Mouse (Mus musculus): ENCODE results near the gene Slc35g3. TPM values are rescaled to one million over a fixed set of nuclear protein-coding genes. Genes with fewer than 3 reads are reported as not detected.
A peak's percentile ranks its signal among the peaks of the same experiment; 100 is the strongest.

The Slc35g3 gene
- polyA plus RNA-seq, 1 experiment, result 0.08 TPM

- no peaks in the 10 kb centered on the region for H3K36me3 ChIP-seq (ENCODE audit: control insufficient read depth, insufficient read depth)
- H3K27me3 ChIP-seq (ENCODE audit: control insufficient read depth, insufficient read depth, insufficient read length), result no peaks in the 10 kb centered on the region
- no peaks in the 10 kb centered on the region for H3K79me3 ChIP-seq (ENCODE audit: low read depth)
- peak; percentile 83 for TF ChIP-seq MAX (IDR thresholded peaks at IDR 0.05)
- peak; percentile 97 for TF ChIP-seq CTCF (IDR thresholded peaks at IDR 0.05; ENCODE audit: control insufficient read depth, insufficient read depth, insufficient read length)
- TF ChIP-seq FOSL1 (IDR thresholded peaks at IDR 0.05; ENCODE audit: insufficient read depth, low read length, poor library complexity, severe bottlenecking), result no peak
- H3ac ChIP-seq (ENCODE audit: control insufficient read depth, insufficient read length, low read depth), result peak overlapping the region; percentile 67
- no peaks in the 10 kb centered on the region for H3K79me2 ChIP-seq (ENCODE audit: control insufficient read depth, insufficient read depth)
- peak overlapping the region; percentile 26 for H3K4me3 ChIP-seq (ENCODE audit: insufficient read depth, poor library complexity, severe bottlenecking)
Observed at GRCm38 (mm10) chr11:69803786-69804651, 42.3 kb upstream of the Slc35g3 start.

- H3K79me3 ChIP-seq (ENCODE audit: low read depth), result no peaks in the 10 kb centered on the region
- H3K27me3 ChIP-seq (ENCODE audit: control insufficient read depth, insufficient read depth, insufficient read length), result no peaks in the 10 kb centered on the region
- no peak for TF ChIP-seq USF1 (IDR thresholded peaks at IDR 0.05; ENCODE audit: low read depth)
- no peak for TF ChIP-seq FOSL1 (IDR thresholded peaks at IDR 0.05; ENCODE audit: insufficient read depth, low read length, poor library complexity, severe bottlenecking)
- TF ChIP-seq CTCF (IDR thresholded peaks at IDR 0.05; ENCODE audit: control insufficient read depth, insufficient read depth, insufficient read length), result no peak
- TF ChIP-seq MYOD1 (IDR thresholded peaks at IDR 0.05; ENCODE audit: control insufficient read depth, insufficient read length, low read depth), result no peak
- TF ChIP-seq MAX (IDR thresholded peaks at IDR 0.05), result no peak
- no peak for TF ChIP-seq CEBPB (IDR thresholded peaks at IDR 0.05; ENCODE audit: low read depth)
- TF ChIP-seq MYOG (IDR thresholded peaks at IDR 0.05; ENCODE audit: control insufficient read depth, extremely low read depth, insufficient read length), result no peak
- peak overlapping the region; percentile 26 for H3K4me3 ChIP-seq (ENCODE audit: insufficient read depth, poor library complexity, severe bottlenecking)
- H3K79me2 ChIP-seq (ENCODE audit: control insufficient read depth, insufficient read depth), result no peaks in the 10 kb centered on the region
- peak overlapping the region; percentile 67 for H3ac ChIP-seq (ENCODE audit: control insufficient read depth, insufficient read length, low read depth)
- no peaks in the 10 kb centered on the region for H3K36me3 ChIP-seq (ENCODE audit: control insufficient read depth, insufficient read depth)
Observed at GRCm38 (mm10) chr11:69803328-69803727, 41.6 kb upstream of the Slc35g3 start.

GRCm38 (mm10) chr11:69802648-69803105, 40.9 kb upstream of the Slc35g3 start:
- Histone ChIP-seq H3K4me3 (ENCODE audit: insufficient read depth, poor library complexity, severe bottlenecking) (peak overlapping the region; percentile 34), H3K79me2 (ENCODE audit: control insufficient read depth, insufficient read depth) (no peaks in the 10 kb centered on the region), H3K36me3 (ENCODE audit: control insufficient read depth, insufficient read depth) (no peaks in the 10 kb centered on the region), H3K27me3 (ENCODE audit: control insufficient read depth, insufficient read depth, insufficient read length) (no peaks in the 10 kb centered on the region), H3K79me3 (ENCODE audit: low read depth) (no peaks in the 10 kb centered on the region), H3ac (ENCODE audit: control insufficient read depth, insufficient read length, low read depth) (peak overlapping the region; percentile 90)
- no peak for TF ChIP-seq USF1 (IDR thresholded peaks at IDR 0.05; ENCODE audit: low read depth)
- TF ChIP-seq CTCF (IDR thresholded peaks at IDR 0.05; ENCODE audit: control insufficient read depth, insufficient read depth, insufficient read length), result no peak
- TF ChIP-seq MYOG (IDR thresholded peaks at IDR 0.05; ENCODE audit: control insufficient read depth, extremely low read depth, insufficient read length), result no peak
- TF ChIP-seq MYOD1 (IDR thresholded peaks at IDR 0.05; ENCODE audit: control insufficient read depth, insufficient read length, low read depth), result no peak
- TF ChIP-seq FOSL1 (IDR thresholded peaks at IDR 0.05; ENCODE audit: insufficient read depth, low read length, poor library complexity, severe bottlenecking), result no peak
- no peak for TF ChIP-seq MAX (IDR thresholded peaks at IDR 0.05)
- TF ChIP-seq CEBPB (IDR thresholded peaks at IDR 0.05; ENCODE audit: low read depth), result no peak

GRCm38 (mm10) chr11:69801379-69801977, 39.7 kb upstream of the Slc35g3 start, which contains the start of gene Fgf11:
Gene Fgf11 (minus strand): TSS chr11:69801857.
- no peaks in the 10 kb centered on the region for H3K79me3 ChIP-seq (ENCODE audit: low read depth)

GRCm38 (mm10) chr11:69800392-69801197, 38.8 kb upstream of the Slc35g3 start:
- Histone ChIP-seq H3ac (ENCODE audit: control insufficient read depth, insufficient read length, low read depth) (peak overlapping the region; percentile 58), H3K4me3 (ENCODE audit: insufficient read depth, poor library complexity, severe bottlenecking) (peak overlapping the region; percentile 2), H3K36me3 (ENCODE audit: control insufficient read depth, insufficient read depth) (no peaks in the 10 kb centered on the region), H3K27me3 (ENCODE audit: control insufficient read depth, insufficient read depth, insufficient read length) (no peaks in the 10 kb centered on the region), H3K79me2 (ENCODE audit: control insufficient read depth, insufficient read depth) (no peaks in the 10 kb centered on the region), H3K79me3 (ENCODE audit: low read depth) (no peaks in the 10 kb centered on the region)
- TF ChIP-seq MAX (IDR thresholded peaks at IDR 0.05), result no peak
- peak; percentile 36 for TF ChIP-seq USF1 (IDR thresholded peaks at IDR 0.05; ENCODE audit: low read depth)

More at GRCm38 (mm10) chr11:69801379-69801977, 39.7 kb upstream of the Slc35g3 start, which contains the start of gene Fgf11:
- H3K27me3 ChIP-seq (ENCODE audit: control insufficient read depth, insufficient read depth, insufficient read length), result no peaks in the 10 kb centered on the region
- peak within 1 kb of the TSS; percentile 90 for H3ac ChIP-seq (ENCODE audit: control insufficient read depth, insufficient read length, low read depth)
- H3K79me2 ChIP-seq (ENCODE audit: control insufficient read depth, insufficient read depth), result no peaks in the 10 kb centered on the region
- TF ChIP-seq CEBPB (IDR thresholded peaks at IDR 0.05; ENCODE audit: low read depth) (no peak), FOSL1 (IDR thresholded peaks at IDR 0.05; ENCODE audit: insufficient read depth, low read length, poor library complexity, severe bottlenecking) (no peak), USF1 (IDR thresholded peaks at IDR 0.05; ENCODE audit: low read depth) (no peak)
- no peaks in the 10 kb centered on the region for H3K36me3 ChIP-seq (ENCODE audit: control insufficient read depth, insufficient read depth)
- H3K4me3 ChIP-seq (ENCODE audit: insufficient read depth, poor library complexity, severe bottlenecking), result peak within 1 kb of the TSS; percentile 34
